Mouse (Mus musculus): ENCODE results near the gene Zfp111. TPM values are rescaled to one million over a fixed set of nuclear protein-coding genes. Genes with fewer than 3 reads are reported as not detected.

The Zfp111 gene
- polyA plus RNA-seq (2012; rRNA removed): 1.2 and 2.1 TPM in 2 replicates

DNA sequence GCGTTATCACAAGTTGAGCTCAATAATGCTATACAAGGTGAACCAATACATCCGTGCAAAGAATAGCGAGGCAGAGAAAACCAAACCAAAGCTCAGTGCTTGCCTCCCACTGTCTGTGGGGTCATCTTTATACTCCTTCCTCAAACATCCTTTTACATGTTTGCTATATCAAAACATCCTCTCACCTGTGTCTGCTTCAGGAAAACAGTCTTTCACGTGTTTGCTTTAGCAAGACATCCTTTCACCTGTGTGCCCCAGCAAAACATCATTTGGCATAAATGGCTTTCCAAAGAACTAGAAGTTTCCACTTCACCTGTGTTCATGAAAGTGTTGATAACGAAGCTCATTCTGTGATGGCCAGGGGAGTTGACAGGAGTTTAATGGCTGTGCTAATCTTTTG is at the start of gene Zfp111:
Zfp111 (minus strand) TSS at position 101 of the 400 bp plus-strand sequence.
- WGBS: 77% methylated on average over 5 of the region's 5 CpGs
- DNase-seq (ENCODE audit: low read depth, low spot score): no peak

GRCm38 (mm10) chr7:24260000-24260312 is 48.7 kb upstream of the Zfp111 start:
- DNase-seq (ENCODE audit: low read depth, low spot score): no peak
- 87% methylated on average over 4 of the region's 4 CpGs for WGBS

DNA sequence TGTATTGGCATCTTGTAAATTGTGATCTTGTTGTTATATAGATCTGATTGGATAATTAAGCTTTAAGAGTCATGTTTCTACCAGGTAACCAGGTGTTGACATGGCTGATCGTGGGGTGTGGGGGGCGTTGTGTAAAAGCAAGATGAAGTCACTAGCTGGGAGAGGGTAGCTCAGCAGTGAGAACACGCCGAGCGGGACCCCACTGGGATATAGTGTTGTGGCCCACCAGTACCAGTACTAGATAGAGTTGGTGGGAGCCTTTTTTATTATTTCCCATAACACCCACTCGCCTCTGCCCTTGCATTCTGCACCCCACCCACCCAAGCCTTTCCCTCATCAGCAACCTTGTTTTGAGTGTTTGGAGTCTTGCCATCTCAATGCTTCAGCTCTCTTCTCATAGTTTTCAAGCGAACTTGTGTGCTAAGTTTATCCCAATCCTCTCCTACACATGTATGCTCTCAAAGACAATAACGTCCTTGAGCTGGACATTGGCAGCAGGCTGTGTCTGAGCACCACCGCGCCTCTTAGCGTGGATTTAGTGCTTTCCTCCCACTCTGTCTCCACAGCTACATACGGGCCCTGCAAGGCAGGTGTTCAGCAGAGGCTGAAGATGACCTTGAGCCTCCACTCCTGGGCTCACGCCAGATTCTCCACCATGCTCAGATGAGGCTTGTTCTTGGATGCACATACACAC is 48.2 kb upstream of the Zfp111 start:
- 90% methylated on average over 13 of the region's 13 CpGs for WGBS
- no peak for DNase-seq (ENCODE audit: low read depth, low spot score)

GRCm38 (mm10) chr7:24254633-24255474 is 43.6 kb upstream of the Zfp111 start, which contains the start of gene Zfp108:
Zfp108 (plus strand) TSS chr7:24254794.
- peak; percentile 83 for DNase-seq (ENCODE audit: low read depth, low spot score)
- 15% methylated on average over 21 of the region's 21 CpGs for WGBS

DNA sequence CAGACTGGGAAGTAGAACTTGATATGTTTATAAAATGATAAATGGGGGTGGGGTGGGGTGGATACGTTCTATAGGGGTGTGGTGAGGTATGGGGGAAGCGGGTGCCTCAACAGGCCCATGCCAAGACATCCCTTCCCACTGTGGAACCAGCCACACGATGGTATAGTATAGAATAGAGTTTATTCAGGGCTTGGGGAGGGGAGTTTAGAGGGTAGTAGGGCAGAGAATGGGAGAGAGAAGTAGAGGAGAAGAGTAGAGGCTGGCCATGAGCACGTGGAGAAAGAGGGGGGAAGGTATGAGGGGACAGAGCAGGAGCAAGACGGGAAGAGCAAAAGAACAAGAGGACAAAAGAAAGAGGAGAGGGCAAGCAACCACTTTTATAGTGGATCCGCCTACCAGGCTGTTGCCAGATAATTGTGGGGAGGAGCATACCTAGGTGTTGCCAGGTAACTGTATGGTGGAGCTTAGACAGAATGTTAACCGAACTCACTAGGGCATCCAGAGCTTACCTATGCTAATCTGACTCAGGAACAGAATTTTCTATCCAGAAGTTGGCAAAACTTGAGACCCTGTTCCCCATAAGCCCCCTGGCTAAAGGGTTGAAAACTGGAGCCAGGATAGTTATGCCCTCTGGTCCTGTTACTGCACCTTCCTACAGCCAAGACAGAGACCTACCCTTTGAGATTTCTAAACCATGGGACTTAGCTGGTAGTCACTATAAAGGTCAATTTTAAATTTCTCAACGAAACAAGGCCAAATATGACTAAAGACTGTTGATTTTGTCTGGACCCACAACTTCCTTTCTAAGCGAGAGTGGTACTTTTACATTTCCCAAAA is 42.8 kb upstream of the Zfp111 start:
- WGBS: 45% methylated on average over 9 of the region's 9 CpGs
- DNase-seq (ENCODE audit: low read depth, low spot score): no peak

DNA sequence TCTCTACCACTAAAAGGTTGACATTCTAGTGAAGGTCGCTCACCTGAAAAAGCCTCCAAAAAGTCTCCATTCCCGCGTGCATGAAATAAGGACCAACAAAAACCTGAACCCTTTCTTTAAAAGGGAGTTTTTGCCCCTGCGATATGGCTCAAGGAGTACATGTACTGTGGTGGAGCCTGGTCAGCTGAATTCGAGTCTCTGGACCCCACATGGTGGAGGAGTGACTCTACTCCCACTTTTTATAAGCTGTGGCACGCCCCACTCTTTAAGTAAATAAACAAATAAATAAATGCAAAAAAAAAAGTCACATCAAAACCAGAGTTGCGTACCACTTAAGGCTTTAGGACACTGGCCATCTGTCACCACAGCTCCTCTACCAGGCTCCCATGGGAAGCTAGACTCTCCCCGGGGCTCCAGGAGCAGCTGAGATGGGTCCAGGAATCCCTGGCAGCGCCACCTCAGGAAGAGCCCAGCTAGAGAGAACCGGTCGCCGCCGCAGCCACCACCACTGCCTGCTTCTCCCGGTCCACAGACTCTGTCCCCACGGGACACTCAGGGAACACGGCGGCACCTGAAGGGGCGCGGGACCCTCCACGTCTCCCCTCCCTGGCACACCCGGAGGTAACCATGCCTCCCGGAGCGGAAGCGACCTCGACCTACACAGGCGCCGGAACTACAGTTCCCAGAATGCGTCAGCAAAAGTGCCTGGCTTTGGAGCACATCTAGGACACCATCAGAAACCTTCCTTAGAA is 26.0 kb upstream of the Zfp111 start, which contains the start of gene Zfp109:
Zfp109 (minus strand) TSS at position 521 of the 752 bp plus-strand sequence.
- peak; percentile 40 for DNase-seq (ENCODE audit: low read depth, low spot score)
- WGBS: 5% methylated on average over 28 of the region's 28 CpGs

- no peak for DNase-seq (ENCODE audit: low read depth, low spot score)
- WGBS: 74% methylated on average over 2 of the region's 2 CpGs
Measured at GRCm38 (mm10) chr7:24210296-24210695, 947 bp downstream of the Zfp111 start.

GRCm38 (mm10) chr7:24208282-24208886 is 2.9 kb downstream of the Zfp111 start:
- no peak for DNase-seq (ENCODE audit: low read depth, low spot score)
- WGBS: 60% methylated on average over 7 of the region's 7 CpGs

DNA sequence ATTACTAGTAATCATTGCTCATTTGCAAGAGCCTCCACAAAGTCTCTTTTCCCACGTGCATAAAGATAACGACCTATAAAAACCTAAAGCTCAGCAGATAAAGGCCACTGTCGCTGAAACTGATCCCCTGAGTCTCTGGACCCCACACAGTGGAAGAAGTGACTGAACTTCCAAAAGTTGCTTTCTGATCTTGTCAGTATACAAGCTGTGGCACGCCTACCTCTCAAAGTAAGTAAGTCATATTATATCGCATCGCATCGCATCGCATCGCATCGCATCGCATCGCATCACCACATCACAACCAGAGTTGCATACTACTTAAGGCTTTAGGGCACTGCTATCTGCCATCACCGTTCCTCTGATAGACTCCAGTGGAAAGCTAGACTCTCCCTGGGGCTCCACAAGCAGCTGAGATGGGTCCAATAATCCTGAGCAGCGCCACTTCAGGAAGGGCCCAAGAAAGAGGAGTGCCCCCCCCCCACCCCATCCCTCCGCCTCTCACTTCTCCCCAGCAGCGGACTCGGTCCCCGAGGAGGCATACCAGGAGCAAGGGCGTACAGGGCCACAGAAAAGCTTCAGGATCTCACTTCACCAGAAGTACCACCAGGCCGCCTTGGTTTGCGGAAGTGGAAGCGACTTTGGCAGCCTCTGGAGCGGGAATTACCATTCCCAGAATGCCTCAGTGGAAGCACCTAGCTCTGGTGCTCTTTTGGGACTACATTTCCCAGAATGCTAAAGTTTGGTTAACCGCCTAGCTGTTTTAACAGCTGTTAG is 3.6 kb downstream of the Zfp111 start:
- peak; percentile 63 for DNase-seq (ENCODE audit: low read depth, low spot score)

GRCm38 (mm10) chr7:24196961-24197360 is 14.3 kb downstream of the Zfp111 start:
- 98% methylated on average over 4 of the region's 4 CpGs for WGBS

More for the DNA sequence above, 3.6 kb downstream of the Zfp111 start:
- WGBS: 8% methylated on average over 24 of the region's 24 CpGs

DNA sequence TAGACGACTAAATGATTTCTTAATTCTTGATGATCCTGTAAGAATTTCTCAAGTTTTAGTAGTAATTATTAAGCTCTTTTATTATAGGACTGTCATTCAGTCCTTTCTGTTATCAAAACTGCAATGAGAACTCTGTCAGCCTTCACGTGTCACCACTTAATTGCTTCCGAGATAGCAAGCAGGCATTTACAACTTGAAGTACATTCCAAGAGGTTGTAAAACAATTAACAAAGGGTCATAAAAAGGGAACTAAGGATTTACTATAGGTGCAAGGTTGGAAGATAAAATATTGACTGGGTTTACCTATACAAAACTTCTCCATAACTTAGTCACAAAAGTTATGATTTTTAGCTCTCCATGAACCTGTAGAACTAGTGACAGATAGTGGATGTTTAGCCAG is 18.1 kb downstream of the Zfp111 start:
- 28% methylated on average over 3 of the region's 3 CpGs for WGBS
- no peak for DNase-seq (ENCODE audit: low read depth, low spot score)

More at GRCm38 (mm10) chr7:24196961-24197360, 14.3 kb downstream of the Zfp111 start:
- no peak for DNase-seq (ENCODE audit: low read depth, low spot score)

GRCm38 (mm10) chr7:24191361-24191760 is 19.9 kb downstream of the Zfp111 start:
- DNase-seq (ENCODE audit: low read depth, low spot score): no peak
- WGBS: 79% methylated on average over 2 of the region's 2 CpGs

DNA sequence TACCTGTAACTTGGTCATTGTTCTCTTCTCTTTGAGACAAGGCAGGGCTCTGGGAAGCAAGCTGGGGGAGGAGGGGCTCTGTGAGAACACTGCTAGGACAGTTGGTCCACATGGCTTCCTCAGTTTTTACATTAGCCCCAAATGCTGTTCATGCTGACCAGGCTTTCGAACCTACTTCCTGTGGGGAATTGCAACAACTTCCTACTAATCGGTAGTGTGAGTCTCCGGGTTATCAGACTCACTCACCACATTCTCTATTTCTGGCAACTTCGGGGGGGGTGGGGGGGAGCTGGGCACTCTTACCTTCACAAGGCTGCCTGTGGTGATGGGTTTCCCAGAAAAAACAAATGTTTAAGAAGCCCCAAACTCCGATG is 21.7 kb downstream of the Zfp111 start:
- DNase-seq (ENCODE audit: low read depth, low spot score): no peak
- WGBS: 70% methylated on average over 5 of the region's 5 CpGs

DNA sequence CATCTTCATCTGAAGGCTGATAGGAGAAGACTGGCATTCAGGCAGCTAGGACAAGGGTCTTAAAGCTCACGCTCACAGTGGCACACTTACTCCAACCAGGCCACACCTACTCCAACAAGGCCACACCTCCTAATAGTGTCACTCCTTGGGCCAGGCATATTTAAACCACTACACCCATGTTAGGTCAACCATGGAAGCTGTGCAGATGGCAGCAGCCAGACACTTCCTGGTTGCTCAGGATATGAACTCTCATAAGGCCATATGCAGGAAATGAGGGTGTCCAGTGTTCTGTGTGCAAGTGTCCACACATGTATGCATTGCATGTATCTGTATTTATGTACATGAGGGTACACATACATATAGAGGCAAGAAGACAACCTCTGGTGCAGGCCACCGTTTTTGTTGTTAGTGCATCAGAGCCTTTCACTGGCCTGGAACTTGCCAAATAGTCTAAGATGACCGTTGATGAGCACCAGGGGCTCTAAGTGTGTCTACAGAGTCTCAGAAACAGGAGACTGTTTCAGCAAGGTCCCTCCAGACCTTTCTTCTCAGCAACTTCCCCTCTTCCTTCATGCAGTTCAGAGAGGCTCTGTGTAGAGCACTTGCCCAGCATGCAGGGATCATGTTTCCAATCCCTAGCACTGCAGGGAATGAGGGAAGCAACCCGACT is 22.2 kb downstream of the Zfp111 start:
- WGBS: 62% methylated on average over 4 of the region's 4 CpGs
- DNase-seq (ENCODE audit: low read depth, low spot score): no peak

GRCm38 (mm10) chr7:24187611-24188010 is 23.6 kb downstream of the Zfp111 start:
- DNase-seq (ENCODE audit: low read depth, low spot score): no peak
- WGBS: 42% methylated on average over 1 of the region's 1 CpGs

GRCm38 (mm10) chr7:24175337-24175711 is 35.9 kb downstream of the Zfp111 start:
- 48% methylated on average over 6 of the region's 6 CpGs for WGBS
- DNase-seq (ENCODE audit: low read depth, low spot score): no peak

DNA sequence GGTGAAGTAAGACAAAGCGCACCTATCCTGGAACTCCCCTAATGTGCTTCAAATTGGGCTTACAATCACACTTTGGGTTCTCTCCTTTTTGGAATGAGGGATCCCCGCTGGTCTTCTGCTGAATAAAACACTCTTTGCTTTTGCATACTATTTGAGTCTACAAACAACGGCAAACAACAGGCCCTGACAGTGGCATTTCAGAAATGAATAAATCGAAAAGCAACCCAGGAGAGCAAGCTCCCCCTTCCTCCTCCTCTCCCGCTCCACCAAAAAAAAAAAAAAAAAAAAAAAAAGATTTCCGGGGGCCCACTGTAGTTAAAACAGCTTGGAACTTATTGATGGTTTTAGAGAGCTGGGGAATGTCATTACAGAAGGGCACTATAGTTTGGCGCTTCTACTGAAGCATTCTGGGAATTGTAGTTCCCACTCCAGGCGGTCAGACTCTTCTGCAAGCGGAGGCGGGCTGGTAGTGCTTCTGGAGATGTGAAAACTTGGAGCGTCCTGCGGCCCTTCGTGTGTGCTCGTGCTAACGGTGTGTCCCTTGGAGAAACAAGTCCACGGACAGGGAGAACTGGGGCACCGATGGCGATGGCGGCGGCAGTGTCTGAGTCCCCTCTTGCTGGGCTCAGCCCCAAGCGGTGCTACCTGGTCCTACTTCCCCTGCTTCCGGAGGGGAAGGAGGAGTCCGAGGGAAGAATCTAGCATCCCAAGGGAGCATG is 36.5 kb downstream of the Zfp111 start, which contains the start of gene Zfp114:
Zfp114 (plus strand) TSS at position 443 of the 719 bp plus-strand sequence.
- 13% methylated on average over 23 of the region's 23 CpGs for WGBS
- peak; percentile 6 for DNase-seq (ENCODE audit: low read depth, low spot score)

All from large intestine, adult 2 months (tissue).